Mouse (Mus musculus): ENCODE results near the gene Acvr1.

GRCm38 (mm10) chr2:58529384-58529783 is 37.6 kb downstream of the Acvr1 start:
- TF ChIP-seq CTCF (IDR thresholded peaks at IDR 0.05; ENCODE audit: borderline replicate concordance, insufficient read depth, low read depth, low read length) = no peak
- TF ChIP-seq POLR2A (IDR thresholded peaks at IDR 0.05; ENCODE audit: borderline replicate concordance, insufficient read depth, low read length) = no peak
